Mouse (Mus musculus): ENCODE measurements around the gene Creb3l2. TPM values are rescaled to one million over a fixed set of nuclear protein-coding genes. Genes with fewer than 3 reads are reported as not detected.
A peak's percentile ranks its signal among the peaks of the same experiment; 100 is the strongest.

Creb3l2 gene
- 3.1 and 3.6 TPM in 2 replicates for polyA plus RNA-seq (2015; fragmentation: Nextera tagmentation; extraction: Ambion mirVana)

DNA sequence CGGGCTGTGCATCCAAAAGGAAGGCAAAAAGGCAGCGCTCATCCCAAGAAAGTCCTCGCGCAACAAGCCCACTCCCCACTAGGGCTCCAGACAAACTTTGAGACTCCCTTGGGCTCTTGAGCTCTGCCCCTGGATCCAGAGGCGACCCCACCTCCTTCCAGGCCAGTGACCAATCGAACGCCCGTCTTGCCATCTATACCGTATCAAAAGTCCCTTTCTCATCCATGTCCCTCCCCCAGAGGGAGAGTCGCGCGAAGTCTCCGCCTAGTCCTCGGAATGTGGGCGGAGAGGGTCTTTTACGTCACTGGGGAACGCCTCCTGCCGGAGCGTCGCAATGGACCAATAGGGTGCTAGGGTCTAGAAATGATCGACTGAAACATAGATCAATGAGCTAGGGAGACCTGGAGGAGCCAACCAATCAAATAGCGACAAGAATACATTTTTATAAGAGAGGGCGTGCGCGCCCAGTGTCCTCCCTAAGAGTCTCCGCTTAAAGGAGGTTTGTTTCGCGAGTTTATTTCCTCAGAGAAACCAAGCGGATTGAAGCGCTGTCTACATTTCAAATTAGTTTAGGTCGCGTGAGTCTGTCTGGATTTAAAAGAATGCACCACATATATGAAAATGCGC, at the start of gene Creb3l2:
Gene Creb3l2, minus strand, starts transcription at position 106 of the 627 bp plus-strand sequence.
- H3K27ac ChIP-seq (ENCODE audit: low read length) = peak within 1 kb of the TSS; percentile 60; the same call in 1 of the 2 replicates
- peak within 1 kb of the TSS; percentile 91 for H3K4me2 ChIP-seq (ENCODE audit: low read depth, low read length)
- under 1% methylated on average over 33 of the region's 33 CpGs for WGBS (ENCODE audit: insufficient replicate concordance)
- peak within 1 kb of the TSS; percentile 78 for H3K4me3 ChIP-seq (ENCODE audit: low read depth, low read length)
- no peaks in the 10 kb centered on the region for H3K9me3 ChIP-seq (replicated peaks; ENCODE audit: control insufficient read depth, low read length)
- H3K27me3 ChIP-seq (ENCODE audit: control insufficient read depth, insufficient read depth, low read depth, low read length) = no peaks in the 10 kb centered on the region
- H3K9ac ChIP-seq (ENCODE audit: low read depth, low read length) = peak within 1 kb of the TSS; percentile 75
- peak; percentile 97 for ATAC-seq (ENCODE audit: low read depth)
- no peaks in the 10 kb centered on the region for H3K36me3 ChIP-seq (ENCODE audit: control insufficient read depth, insufficient read depth)
- H3K4me1 ChIP-seq (ENCODE audit: control insufficient read depth, low read depth, low read length) = peaks cover 4% of the 10 kb centered on the region; the same call in 1 of the 2 replicates

DNA sequence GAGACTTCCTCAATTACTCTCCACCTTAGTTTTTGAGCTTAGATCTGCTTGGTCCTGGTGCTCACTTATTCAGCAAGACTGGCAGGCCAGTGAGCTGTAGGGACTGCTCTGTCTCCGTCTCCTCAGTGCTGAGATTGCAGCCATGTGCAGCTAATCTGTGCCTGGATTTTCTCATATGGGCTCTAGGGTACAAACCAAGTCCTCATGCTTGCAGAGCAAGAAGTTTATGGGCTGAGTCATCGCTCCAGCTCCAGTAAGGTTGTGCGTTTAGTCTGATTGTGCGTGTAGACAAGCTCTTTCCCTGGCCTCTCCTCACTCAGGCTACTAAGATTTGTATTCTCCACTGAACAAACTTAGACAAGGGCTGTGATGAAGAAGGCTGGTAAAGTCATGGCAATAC, 44.6 kb upstream of the Creb3l2 start:
- Histone ChIP-seq H3K4me3 (ENCODE audit: low read depth, low read length) (no peak overlapping the region), H3K36me3 (ENCODE audit: control insufficient read depth, insufficient read depth) (no peaks in the 10 kb centered on the region), H3K4me2 (ENCODE audit: low read depth, low read length) (no peak overlapping the region), H3K27ac (ENCODE audit: low read length) (no peak overlapping the region), H3K9ac (ENCODE audit: low read depth, low read length) (no peak overlapping the region), H3K9me3 (replicated peaks; ENCODE audit: control insufficient read depth, low read length) (no peaks in the 10 kb centered on the region), H3K27me3 (ENCODE audit: control insufficient read depth, insufficient read depth, low read depth, low read length) (no peaks in the 10 kb centered on the region), H3K4me1 (ENCODE audit: control insufficient read depth, low read depth, low read length) (no peaks in the 10 kb centered on the region)
- no peak for ATAC-seq (ENCODE audit: low read depth)
- 55% methylated on average over 4 of the region's 4 CpGs for WGBS (ENCODE audit: insufficient replicate concordance)

DNA sequence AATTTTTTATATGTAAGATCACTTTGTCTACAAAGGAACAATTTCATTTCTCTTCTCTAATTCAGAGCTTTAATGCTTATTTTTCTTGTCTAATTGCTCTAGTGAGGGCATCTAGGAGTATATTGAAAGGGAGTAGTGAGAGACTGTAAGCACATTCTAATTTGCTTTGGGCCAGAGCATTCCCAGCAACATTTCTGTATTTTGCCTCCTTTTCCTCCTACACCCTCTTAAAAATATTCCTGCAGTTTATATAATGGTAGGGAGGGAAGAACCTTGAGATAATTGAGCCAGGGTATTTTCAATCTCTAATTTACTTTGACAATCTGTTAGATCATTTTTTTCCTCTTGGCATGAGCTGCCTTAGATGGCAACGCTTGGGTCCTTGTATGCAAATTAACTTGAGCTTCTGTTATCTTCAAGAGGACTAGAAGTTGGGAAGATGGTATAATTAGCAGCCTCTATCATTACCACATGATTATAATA, 42.7 kb upstream of the Creb3l2 start:
- no peak overlapping the region for H3K4me3 ChIP-seq (ENCODE audit: low read depth, low read length)
- no peak overlapping the region for H3K9ac ChIP-seq (ENCODE audit: low read depth, low read length)
- H3K27me3 ChIP-seq (ENCODE audit: control insufficient read depth, insufficient read depth, low read depth, low read length) = no peaks in the 10 kb centered on the region
- 31% methylated on average over 1 of the region's 1 CpGs for WGBS (ENCODE audit: insufficient replicate concordance)
- H3K9me3 ChIP-seq (replicated peaks; ENCODE audit: control insufficient read depth, low read length) = no peaks in the 10 kb centered on the region
- no peaks in the 10 kb centered on the region for H3K4me1 ChIP-seq (ENCODE audit: control insufficient read depth, low read depth, low read length)
- no peaks in the 10 kb centered on the region for H3K36me3 ChIP-seq (ENCODE audit: control insufficient read depth, insufficient read depth)
- no peak overlapping the region for H3K27ac ChIP-seq (ENCODE audit: low read length)
- no peak for ATAC-seq (ENCODE audit: low read depth)
- no peak overlapping the region for H3K4me2 ChIP-seq (ENCODE audit: low read depth, low read length)

DNA sequence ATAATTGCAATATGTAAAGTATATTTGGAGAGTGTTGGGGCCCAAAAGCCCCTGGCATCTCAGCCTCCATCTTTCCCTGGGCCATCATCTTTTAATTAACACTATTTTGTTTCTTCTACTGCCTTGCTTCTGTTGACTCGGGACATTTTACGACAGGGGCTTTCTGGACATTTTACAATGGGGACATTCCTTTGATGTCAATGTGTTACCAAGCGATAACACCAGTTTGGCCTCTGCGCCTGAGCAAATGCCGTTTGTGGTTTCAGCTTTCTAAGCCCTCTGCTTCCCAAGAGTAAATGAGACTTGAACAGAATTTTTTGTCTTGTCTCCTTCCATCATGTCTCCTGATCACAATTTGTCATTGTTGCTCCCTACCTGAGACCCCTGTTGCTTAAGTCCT, 41.3 kb upstream of the Creb3l2 start:
- Histone ChIP-seq H3K9ac (ENCODE audit: low read depth, low read length) (no peak overlapping the region), H3K27me3 (ENCODE audit: control insufficient read depth, insufficient read depth, low read depth, low read length) (no peaks in the 10 kb centered on the region), H3K27ac (ENCODE audit: low read length) (no peak overlapping the region), H3K4me2 (ENCODE audit: low read depth, low read length) (no peak overlapping the region), H3K9me3 (replicated peaks; ENCODE audit: control insufficient read depth, low read length) (no peaks in the 10 kb centered on the region), H3K4me3 (ENCODE audit: low read depth, low read length) (no peak overlapping the region), H3K4me1 (ENCODE audit: control insufficient read depth, low read depth, low read length) (no peaks in the 10 kb centered on the region), H3K36me3 (ENCODE audit: control insufficient read depth, insufficient read depth) (no peaks in the 10 kb centered on the region)
- WGBS (ENCODE audit: insufficient replicate concordance) = 28% methylated on average over 5 of the region's 5 CpGs
- ATAC-seq (ENCODE audit: low read depth) = no peak

DNA sequence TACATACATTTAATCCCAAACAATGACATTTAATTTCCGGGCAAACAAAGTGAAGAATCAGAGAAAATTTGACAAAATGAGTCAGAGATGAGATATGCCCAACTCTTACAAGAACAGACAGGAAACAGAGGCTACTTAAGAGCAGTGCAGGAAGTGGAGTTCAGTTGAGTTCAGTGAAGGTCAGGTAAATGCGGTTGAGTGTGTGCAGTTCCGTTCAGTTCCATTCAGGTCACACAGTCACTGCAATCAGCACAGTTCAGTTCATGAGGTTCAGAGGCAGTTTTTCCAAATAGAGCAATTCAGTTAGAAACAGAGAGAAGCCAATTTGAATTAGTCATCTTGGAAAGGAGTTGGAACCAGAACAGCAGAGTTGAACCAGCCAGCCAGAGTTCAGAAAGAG, 39.2 kb upstream of the Creb3l2 start:
- WGBS (ENCODE audit: insufficient replicate concordance) = 65% methylated on average over 3 of the region's 3 CpGs

DNA sequence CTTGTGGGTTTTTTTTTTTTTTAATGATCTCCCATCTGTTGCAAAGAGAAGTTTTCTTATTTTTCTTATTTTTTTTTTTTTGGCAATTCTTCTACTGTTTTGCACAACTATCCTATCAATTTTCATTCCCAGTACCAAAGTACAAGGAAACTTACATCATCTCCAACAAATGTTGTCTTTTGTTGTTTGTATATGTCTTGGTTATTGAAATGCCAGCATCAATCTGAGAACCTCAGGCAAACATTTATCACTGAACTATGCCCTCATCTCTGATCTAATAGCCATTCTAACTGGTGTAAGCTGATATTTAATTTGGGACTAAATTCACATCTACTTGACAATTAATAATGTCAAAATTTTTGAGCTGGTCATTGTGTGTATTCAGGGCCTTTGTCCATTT, 38.1 kb upstream of the Creb3l2 start:
- Histone ChIP-seq H3K27ac (ENCODE audit: low read length) (no peak overlapping the region), H3K4me1 (ENCODE audit: control insufficient read depth, low read depth, low read length) (no peaks in the 10 kb centered on the region)
- ATAC-seq (ENCODE audit: low read depth) = no peak

More for the DNA sequence above, 39.2 kb upstream of the Creb3l2 start:
- Histone ChIP-seq H3K4me2 (ENCODE audit: low read depth, low read length) (no peak overlapping the region), H3K9me3 (replicated peaks; ENCODE audit: control insufficient read depth, low read length) (no peaks in the 10 kb centered on the region), H3K9ac (ENCODE audit: low read depth, low read length) (no peak overlapping the region), H3K27me3 (ENCODE audit: control insufficient read depth, insufficient read depth, low read depth, low read length) (no peaks in the 10 kb centered on the region), H3K4me3 (ENCODE audit: low read depth, low read length) (no peak overlapping the region), H3K36me3 (ENCODE audit: control insufficient read depth, insufficient read depth) (no peaks in the 10 kb centered on the region), H3K27ac (ENCODE audit: low read length) (no peak overlapping the region), H3K4me1 (ENCODE audit: control insufficient read depth, low read depth, low read length) (no peaks in the 10 kb centered on the region)
- ATAC-seq (ENCODE audit: low read depth) = no peak

DNA sequence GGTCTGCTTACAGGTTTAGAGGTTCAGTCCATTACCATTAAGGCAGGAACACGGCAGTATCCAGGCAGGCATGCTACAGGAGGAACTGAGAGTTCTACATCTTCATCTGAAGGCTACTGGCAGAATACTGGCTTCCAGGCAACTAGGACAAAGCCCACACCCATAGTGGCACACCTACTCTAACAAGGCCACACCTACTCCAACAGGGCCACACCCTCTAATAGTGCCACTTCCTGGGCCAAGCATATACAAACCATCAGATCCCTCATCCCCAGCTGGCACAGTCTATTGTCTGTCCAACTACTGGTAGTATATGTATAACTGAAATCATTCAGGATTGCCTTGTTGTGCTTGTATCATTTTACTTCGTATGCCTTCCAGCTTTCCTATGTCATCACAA, 36.5 kb upstream of the Creb3l2 start:
- Histone ChIP-seq H3K4me2 (ENCODE audit: low read depth, low read length) (no peak overlapping the region), H3K4me3 (ENCODE audit: low read depth, low read length) (no peak overlapping the region), H3K36me3 (ENCODE audit: control insufficient read depth, insufficient read depth) (no peaks in the 10 kb centered on the region), H3K27ac (ENCODE audit: low read length) (no peak overlapping the region), H3K27me3 (ENCODE audit: control insufficient read depth, insufficient read depth, low read depth, low read length) (no peaks in the 10 kb centered on the region), H3K4me1 (ENCODE audit: control insufficient read depth, low read depth, low read length) (no peaks in the 10 kb centered on the region), H3K9me3 (replicated peaks; ENCODE audit: control insufficient read depth, low read length) (no peaks in the 10 kb centered on the region), H3K9ac (ENCODE audit: low read depth, low read length) (no peak overlapping the region)
- WGBS (ENCODE audit: insufficient replicate concordance) = 73% methylated on average over 2 of the region's 2 CpGs
- ATAC-seq (ENCODE audit: low read depth) = no peak

More for the DNA sequence above, 38.1 kb upstream of the Creb3l2 start:
- Histone ChIP-seq H3K4me3 (ENCODE audit: low read depth, low read length) (no peak overlapping the region), H3K36me3 (ENCODE audit: control insufficient read depth, insufficient read depth) (no peaks in the 10 kb centered on the region), H3K9ac (ENCODE audit: low read depth, low read length) (no peak overlapping the region), H3K9me3 (replicated peaks; ENCODE audit: control insufficient read depth, low read length) (no peaks in the 10 kb centered on the region), H3K4me2 (ENCODE audit: low read depth, low read length) (no peak overlapping the region), H3K27me3 (ENCODE audit: control insufficient read depth, insufficient read depth, low read depth, low read length) (no peaks in the 10 kb centered on the region)

DNA sequence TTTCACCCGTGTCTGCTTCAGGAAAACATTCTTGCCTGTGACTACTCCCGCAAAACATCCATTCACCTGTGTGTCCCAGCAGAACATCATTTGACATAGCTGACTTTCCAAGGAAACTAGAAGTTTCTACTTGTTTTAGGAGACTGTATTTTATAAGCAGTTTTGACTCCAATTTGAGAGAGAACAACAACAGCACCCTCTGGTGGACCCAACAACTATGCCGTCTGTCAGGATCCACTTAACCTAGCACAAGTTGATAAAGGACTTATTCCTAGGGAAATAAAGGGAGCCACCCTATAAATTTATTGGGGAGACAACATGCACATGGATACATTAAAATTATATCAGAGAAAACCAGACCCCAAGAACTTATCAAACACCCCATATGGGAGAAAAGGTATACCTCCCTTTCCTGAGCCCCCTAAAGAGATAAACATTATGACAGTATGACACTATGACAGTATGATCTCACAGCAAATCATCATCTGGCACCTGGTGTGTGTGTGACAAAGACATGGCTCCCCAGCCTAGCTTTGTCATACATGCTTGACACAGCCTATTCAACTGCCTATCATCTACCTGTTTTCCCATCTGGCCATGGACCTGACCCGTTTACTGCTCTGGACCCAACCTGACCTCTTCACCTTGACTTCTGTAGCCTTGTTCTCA, 31.9 kb upstream of the Creb3l2 start:
- Histone ChIP-seq H3K27me3 (ENCODE audit: control insufficient read depth, insufficient read depth, low read depth, low read length) (no peaks in the 10 kb centered on the region), H3K9ac (ENCODE audit: low read depth, low read length) (no peak overlapping the region), H3K9me3 (replicated peaks; ENCODE audit: control insufficient read depth, low read length) (no peaks in the 10 kb centered on the region), H3K36me3 (ENCODE audit: control insufficient read depth, insufficient read depth) (no peaks in the 10 kb centered on the region), H3K27ac (ENCODE audit: low read length) (no peak overlapping the region), H3K4me1 (ENCODE audit: control insufficient read depth, low read depth, low read length) (no peaks in the 10 kb centered on the region), H3K4me3 (ENCODE audit: low read depth, low read length) (no peak overlapping the region), H3K4me2 (ENCODE audit: low read depth, low read length) (no peak overlapping the region)
- WGBS (ENCODE audit: insufficient replicate concordance) = 69% methylated on average over 4 of the region's 4 CpGs
- ATAC-seq (ENCODE audit: low read depth) = no peak

DNA sequence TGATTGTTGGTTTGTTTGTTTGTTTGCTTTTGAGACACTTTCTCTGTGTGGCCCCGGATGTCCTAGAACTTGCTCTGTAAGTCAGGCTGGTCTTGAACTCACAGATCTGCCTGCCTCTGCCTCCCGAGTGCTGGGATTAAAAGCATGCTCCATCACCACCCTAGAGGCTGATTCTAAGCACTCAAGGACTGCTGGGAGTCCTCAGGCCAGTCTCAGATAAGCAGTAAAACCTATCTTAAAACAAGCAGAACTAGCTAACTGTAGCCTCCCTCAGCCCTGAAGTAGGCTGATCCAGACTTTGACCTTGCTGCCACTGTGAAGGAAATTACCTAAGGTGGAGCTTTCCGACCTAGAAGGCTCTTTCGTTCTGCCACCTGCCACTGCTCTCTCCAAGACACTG, 28.3 kb upstream of the Creb3l2 start:
- no peaks in the 10 kb centered on the region for H3K27me3 ChIP-seq (ENCODE audit: control insufficient read depth, insufficient read depth, low read depth, low read length)
- no peaks in the 10 kb centered on the region for H3K36me3 ChIP-seq (ENCODE audit: control insufficient read depth, insufficient read depth)
- ATAC-seq (ENCODE audit: low read depth) = no peak
- no peak overlapping the region for H3K27ac ChIP-seq (ENCODE audit: low read length)
- WGBS (ENCODE audit: insufficient replicate concordance) = 58% methylated on average over 4 of the region's 4 CpGs
- no peak overlapping the region for H3K4me3 ChIP-seq (ENCODE audit: low read depth, low read length)
- H3K4me1 ChIP-seq (ENCODE audit: control insufficient read depth, low read depth, low read length) = no peaks in the 10 kb centered on the region
- H3K4me2 ChIP-seq (ENCODE audit: low read depth, low read length) = no peak overlapping the region
- H3K9me3 ChIP-seq (replicated peaks; ENCODE audit: control insufficient read depth, low read length) = no peaks in the 10 kb centered on the region
- H3K9ac ChIP-seq (ENCODE audit: low read depth, low read length) = no peak overlapping the region
